Mouse (Mus musculus) heart, embryonic 10.5 days (tissue): ENCODE results near the gene Tmc8. TPM values are rescaled to one million over a fixed set of nuclear protein-coding genes. Genes with fewer than 3 reads are reported as not detected.
A peak's percentile ranks its signal among the peaks of the same experiment; 100 is the strongest.

ENCODE experiments used
- DNase-seq: peaks from one replicate; pipeline ENCODE4 v3.0.0-alpha.2; 2017; ENCODE audit warnings: low spot score
- H3K27ac ChIP-seq: fragments of 300-500 bp; sonication (generic); 2 replicates; pipeline ENCODE4 v1.5.1; 2016; ENCODE audit warnings: mild to moderate bottlenecking
- H3K27me3 ChIP-seq: fragments of 300-500 bp; sonication (generic); 2 replicates; pipeline ENCODE4 v1.6.1; 2016; ENCODE audit warnings: mild to moderate bottlenecking; ENCODE audit not compliant: poor library complexity, insufficient read depth, severe bottlenecking
- H3K36me3 ChIP-seq: fragments of 300-500 bp; sonication (generic); 2 replicates; pipeline ENCODE4 v1.6.1; 2016; ENCODE audit warnings: mild to moderate bottlenecking, moderate library complexity
- H3K4me1 ChIP-seq: fragments of 300-500 bp; sonication (generic); 2 replicates; pipeline ENCODE4 v1.6.1; 2016; ENCODE audit warnings: mild to moderate bottlenecking
- H3K4me3 ChIP-seq: fragments of 300-500 bp; sonication (generic); 2 replicates; pipeline ENCODE4 v1.5.1; 2016; ENCODE audit warnings: mild to moderate bottlenecking, moderate library complexity
- H3K9me3 ChIP-seq: fragments of 300-500 bp; sonication (generic); 2 replicates; pipeline ENCODE4 v1.6.1; 2016; ENCODE audit warnings: mild to moderate bottlenecking, moderate library complexity
- WGBS: fragments of 180-500 bp; shearing (Covaris S2); methylation state at CpG from one replicate; pipeline ENCODE4 v1.1.7; 2016; 5-methylcytosine and 5-hydroxymethylcytosine counted together
- polyA plus RNA-seq: library from polyadenylated mRNA; unstranded; fragments of >200 nt; fragmentation: Nextera tagmentation; extraction: Ambion mirVana; gene quantifications from 2 replicates; pipeline ENCODE4 v1.2.1, GENCODE M21; 2016

Tmc8 gene
- polyA plus RNA-seq, 1 experiment from 2014 or later = 3.7 TPM

- WGBS = 92% methylated on average over 14 of the region's 14 CpGs
- Histone ChIP-seq H3K9me3 (no peaks in the 10 kb centered on the region), H3K36me3 (peaks cover 70% of the 10 kb centered on the region), H3K27ac (no peak overlapping the region; the same call in 1 of the 2 replicates), H3K27me3 (peaks cover 2% of the 10 kb centered on the region; the same call in 1 of the 2 replicates), H3K4me1 (peaks cover 46% of the 10 kb centered on the region), H3K4me3 (no peak overlapping the region)
- no peak for DNase-seq
These were observed 5.6 kb upstream of the Tmc8 start for GRCm38 (mm10) chr11:117776085-117776792.

- Histone ChIP-seq H3K4me1 (peaks cover 54% of the 10 kb centered on the region), H3K27me3 (peaks cover 11% of the 10 kb centered on the region), H3K27ac (no peak overlapping the region), H3K4me3 (no peak overlapping the region), H3K36me3 (peaks cover 62% of the 10 kb centered on the region), H3K9me3 (no peaks in the 10 kb centered on the region)
- no peak for DNase-seq
- WGBS = 83% methylated on average over 5 of the region's 5 CpGs
These were observed 4.8 kb upstream of the Tmc8 start for GRCm38 (mm10) chr11:117777111-117777510.

- peaks cover 54% of the 10 kb centered on the region for H3K36me3 ChIP-seq
- H3K4me1 ChIP-seq = peaks cover 57% of the 10 kb centered on the region
These were observed 3.8 kb upstream of the Tmc8 start for GRCm38 (mm10) chr11:117778031-117778430.

GRCm38 (mm10) chr11:117778851-117779433, 2.9 kb upstream of the Tmc8 start:
- peak; percentile 78 for DNase-seq
- Histone ChIP-seq H3K9me3 (no peaks in the 10 kb centered on the region), H3K27ac (peak overlapping the region; percentile 93), H3K4me3 (peak overlapping the region; percentile 79), H3K36me3 (peaks cover 46% of the 10 kb centered on the region), H3K4me1 (peaks cover 63% of the 10 kb centered on the region), H3K27me3 (peaks cover 29% of the 10 kb centered on the region)
- WGBS = 63% methylated on average over 12 of the region's 12 CpGs

More at GRCm38 (mm10) chr11:117778031-117778430, 3.8 kb upstream of the Tmc8 start:
- no peak overlapping the region for H3K4me3 ChIP-seq
- H3K27ac ChIP-seq = peak overlapping the region; percentile 37; the same call in 1 of the 2 replicates
- H3K9me3 ChIP-seq = no peaks in the 10 kb centered on the region
- no peak for DNase-seq
- H3K27me3 ChIP-seq = peaks cover 20% of the 10 kb centered on the region
- 96% methylated on average over 11 of the region's 11 CpGs for WGBS

GRCm38 (mm10) chr11:117779434-117780198, 2.3 kb upstream of the Tmc8 start:
- DNase-seq = peak; percentile 85
- Histone ChIP-seq H3K4me3 (peak overlapping the region; percentile 79), H3K27me3 (peaks cover 36% of the 10 kb centered on the region), H3K4me1 (peaks cover 63% of the 10 kb centered on the region), H3K27ac (peak overlapping the region; percentile 93), H3K36me3 (peaks cover 39% of the 10 kb centered on the region), H3K9me3 (no peaks in the 10 kb centered on the region)
- 3% methylated on average over 38 of the region's 38 CpGs for WGBS

- peak; percentile 76 for DNase-seq
- WGBS = under 1% methylated on average over 17 of the region's 17 CpGs
These were observed 1.7 kb upstream of the Tmc8 start for GRCm38 (mm10) chr11:117780199-117780515.

GRCm38 (mm10) chr11:117780582-117781111, 1.2 kb upstream of the Tmc8 start:
- Histone ChIP-seq H3K27ac (peak overlapping the region; percentile 93), H3K27me3 (peaks cover 42% of the 10 kb centered on the region), H3K4me3 (peak overlapping the region; percentile 79), H3K36me3 (peaks cover 29% of the 10 kb centered on the region), H3K4me1 (peaks cover 63% of the 10 kb centered on the region), H3K9me3 (no peaks in the 10 kb centered on the region)
- DNase-seq = peak; percentile 96
- 1% methylated on average over 19 of the region's 19 CpGs for WGBS

More at GRCm38 (mm10) chr11:117780199-117780515, 1.7 kb upstream of the Tmc8 start:
- H3K36me3 ChIP-seq = peaks cover 34% of the 10 kb centered on the region
- H3K4me1 ChIP-seq = peaks cover 63% of the 10 kb centered on the region
- peaks cover 41% of the 10 kb centered on the region for H3K27me3 ChIP-seq
- peak overlapping the region; percentile 93 for H3K27ac ChIP-seq
- no peaks in the 10 kb centered on the region for H3K9me3 ChIP-seq
- H3K4me3 ChIP-seq = peak overlapping the region; percentile 79

GRCm38 (mm10) chr11:117781199-117781821, 566 bp upstream of the Tmc8 start:
- 12% methylated on average over 18 of the region's 18 CpGs for WGBS
- peak; percentile 76 for DNase-seq
- Histone ChIP-seq H3K36me3 (peaks cover 22% of the 10 kb centered on the region), H3K9me3 (no peaks in the 10 kb centered on the region), H3K4me1 (peaks cover 63% of the 10 kb centered on the region), H3K27ac (peak overlapping the region; percentile 93), H3K4me3 (peak overlapping the region; percentile 79), H3K27me3 (peaks cover 42% of the 10 kb centered on the region)

- H3K4me1 ChIP-seq = peaks cover 59% of the 10 kb centered on the region
- H3K27ac ChIP-seq = peak overlapping the region; percentile 93
- H3K4me3 ChIP-seq = peak overlapping the region; percentile 79
- no peak for DNase-seq
- peaks cover 42% of the 10 kb centered on the region for H3K27me3 ChIP-seq
- 33% methylated on average over 9 of the region's 9 CpGs for WGBS
- H3K9me3 ChIP-seq = no peaks in the 10 kb centered on the region
- peaks cover 9% of the 10 kb centered on the region for H3K36me3 ChIP-seq
These were observed 794 bp downstream of the Tmc8 start for GRCm38 (mm10) chr11:117782705-117783034.

- H3K27me3 ChIP-seq = peaks cover 42% of the 10 kb centered on the region
- H3K27ac ChIP-seq = peak overlapping the region; percentile 93
- 5% methylated on average over 31 of the region's 31 CpGs for WGBS
- peaks cover 56% of the 10 kb centered on the region for H3K4me1 ChIP-seq
- DNase-seq = peak; percentile 93
- no peaks in the 10 kb centered on the region for H3K9me3 ChIP-seq
- peak overlapping the region; percentile 79 for H3K4me3 ChIP-seq
- H3K36me3 ChIP-seq = peaks cover 6% of the 10 kb centered on the region; the same call in 1 of the 2 replicates
These were observed 1.2 kb downstream of the Tmc8 start for GRCm38 (mm10) chr11:117783089-117783488.

GRCm38 (mm10) chr11:117783683-117784309, 1.9 kb downstream of the Tmc8 start:
- Histone ChIP-seq H3K27me3 (peaks cover 43% of the 10 kb centered on the region), H3K9me3 (no peaks in the 10 kb centered on the region), H3K4me1 (peaks cover 49% of the 10 kb centered on the region), H3K27ac (peak overlapping the region; percentile 93), H3K4me3 (peak overlapping the region; percentile 79), H3K36me3 (no peaks in the 10 kb centered on the region)
- WGBS = 40% methylated on average over 10 of the region's 10 CpGs
- peak; percentile 89 for DNase-seq

- no peak overlapping the region for H3K4me3 ChIP-seq
- 9% methylated on average over 10 of the region's 10 CpGs for WGBS
These were observed 4.4 kb downstream of the Tmc8 start for GRCm38 (mm10) chr11:117786294-117786693.

More at GRCm38 (mm10) chr11:117786294-117786693, 4.4 kb downstream of the Tmc8 start:
- H3K9me3 ChIP-seq = no peaks in the 10 kb centered on the region
- H3K27me3 ChIP-seq = peaks cover 61% of the 10 kb centered on the region
- DNase-seq = peak; percentile 87
- no peaks in the 10 kb centered on the region for H3K36me3 ChIP-seq
- H3K4me1 ChIP-seq = peaks cover 38% of the 10 kb centered on the region
- H3K27ac ChIP-seq = no peak overlapping the region
